8 mouse cellular contexts compared by ENCODE assay signal in the genomic region with DNA sequence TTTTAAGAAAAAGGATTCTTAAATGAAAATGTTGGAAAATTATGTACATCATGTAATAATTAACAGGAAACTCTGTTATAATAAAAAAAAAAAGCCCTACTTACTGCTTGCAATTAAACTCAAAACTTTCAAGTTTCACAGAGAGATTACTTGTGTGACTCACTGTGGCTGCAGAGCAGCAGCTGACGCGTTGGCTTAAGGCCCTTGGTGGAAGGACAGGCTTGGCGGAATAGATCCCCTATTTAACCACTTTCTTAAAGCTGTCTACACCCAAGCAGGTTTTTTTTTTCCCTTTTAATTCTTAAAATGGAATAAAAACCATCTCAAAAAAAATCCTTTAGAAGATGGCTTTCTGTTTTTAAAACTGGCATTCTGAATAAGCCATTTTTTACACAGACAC.
DNase-seq lines count a peak whose midpoint lies in the region; ATAC-seq and TF ChIP-seq lines count a peak whose summit lies in the region.

No protein-coding gene starts in this region.

- WGBS in neural tube, embryonic 11.5 days = 55% methylated on average over 3 of the region's 3 CpGs
- WGBS in neural tube, embryonic 15.5 days = 18% methylated on average over 3 of the region's 3 CpGs
- WGBS in lung, postnatal 0 days = 5% methylated on average over 3 of the region's 3 CpGs

- H3K27ac ChIP-seq in neural tube, embryonic 11.5 days (ENCODE audit: low read depth, low read length) = no peak overlapping the region
- no peak overlapping the region for H3K27ac ChIP-seq in neural tube, embryonic 15.5 days (replicated peaks)
- H3K27ac ChIP-seq in gastrocnemius, adult 2 months = peak overlapping the region; percentile 83
- no peak overlapping the region for H3K27ac ChIP-seq in lung, postnatal 0 days (ENCODE audit: low read length)

- ATAC-seq in neural tube, embryonic 11.5 days (ENCODE audit: insufficient read depth, low FRiP score, low TSS enrichment) = no peak
- no peak for ATAC-seq in neural tube, embryonic 15.5 days (ENCODE audit: low FRiP score)
- peak; percentile 63 for ATAC-seq in lung, postnatal 0 days
- ATAC-seq in monocyte, adult 5-6 weeks (replicated peaks; ENCODE audit: insufficient number of reproducible peaks, low FRiP score, low TSS enrichment, poor library complexity, severe bottlenecking) = no peak

- H3K4me1 ChIP-seq in neural tube, embryonic 11.5 days (ENCODE audit: control insufficient read depth, insufficient read depth, low read length) = peaks cover 8% of the 10 kb centered on the region; the same call in 1 of the 2 replicates
- H3K4me1 ChIP-seq in neural tube, embryonic 15.5 days = peaks cover 12% of the 10 kb centered on the region
- H3K4me1 ChIP-seq in lung, postnatal 0 days (ENCODE audit: insufficient read depth, low read depth, low read length) = peaks cover 4% of the 10 kb centered on the region; the same call in 1 of the 2 replicates

- no peaks in the 10 kb centered on the region for H3K9me3 ChIP-seq in neural tube, embryonic 11.5 days (ENCODE audit: control insufficient read depth, low read length)
- H3K9me3 ChIP-seq in neural tube, embryonic 15.5 days (replicated peaks) = no peaks in the 10 kb centered on the region
- H3K9me3 ChIP-seq in lung, postnatal 0 days (ENCODE audit: low read length) = no peaks in the 10 kb centered on the region

- no peak overlapping the region for H3K9ac ChIP-seq in neural tube, embryonic 11.5 days (ENCODE audit: low read length)
- H3K9ac ChIP-seq in neural tube, embryonic 15.5 days (replicated peaks) = no peak overlapping the region
- no peak overlapping the region for H3K9ac ChIP-seq in lung, postnatal 0 days (replicated peaks; ENCODE audit: low read depth)

- no peak for TF ChIP-seq EP300 in lung, postnatal 0 days (IDR thresholded peaks at IDR 0.05)

- H3K4me3 ChIP-seq in neural tube, embryonic 11.5 days (ENCODE audit: low read depth, low read length) = no peak overlapping the region
- H3K4me3 ChIP-seq in neural tube, embryonic 15.5 days (replicated peaks) = no peak overlapping the region
- peak overlapping the region; percentile 3; the same call in 1 of the 2 replicates for H3K4me3 ChIP-seq in gastrocnemius, adult 2 months
- H3K4me3 ChIP-seq in lung, postnatal 0 days (ENCODE audit: low read depth, low read length) = no peak overlapping the region

- TF ChIP-seq CTCF in gastrocnemius, adult 2 months (IDR thresholded peaks at IDR 0.05) = no peak
- no peak for TF ChIP-seq CTCF in lung, postnatal 0 days (IDR thresholded peaks at IDR 0.05)

- intact Hi-C loops in gastrocnemius, adult 2 months (cut with DNase I) = loop anchor here (5.0 kb wide), 1 partner anchor 87 kb away; no protein-coding TSS in a partner anchor

- no peak overlapping the region for H3K4me2 ChIP-seq in neural tube, embryonic 11.5 days (ENCODE audit: low read depth)
- no peak overlapping the region for H3K4me2 ChIP-seq in neural tube, embryonic 15.5 days
- H3K4me2 ChIP-seq in lung, postnatal 0 days (replicated peaks; ENCODE audit: low read depth, low read length) = no peak overlapping the region

- H3K27me3 ChIP-seq in neural tube, embryonic 11.5 days (ENCODE audit: control insufficient read depth, insufficient read depth, low read length) = no peaks in the 10 kb centered on the region
- H3K27me3 ChIP-seq in neural tube, embryonic 15.5 days (replicated peaks) = no peaks in the 10 kb centered on the region
- no peaks in the 10 kb centered on the region for H3K27me3 ChIP-seq in lung, postnatal 0 days (replicated peaks; ENCODE audit: insufficient read depth, low read length)

- H3K36me3 ChIP-seq in neural tube, embryonic 11.5 days (ENCODE audit: control insufficient read depth, insufficient read depth, low read length) = no peaks in the 10 kb centered on the region
- no peaks in the 10 kb centered on the region for H3K36me3 ChIP-seq in neural tube, embryonic 15.5 days
- H3K36me3 ChIP-seq in lung, postnatal 0 days (ENCODE audit: insufficient read depth, low read length) = no peaks in the 10 kb centered on the region

- DNase-seq in cerebellum, postnatal 25 days = peak; percentile 27 to 64
- no peak for DNase-seq in cerebellum, adult 11-12 months
- peak; percentile 16 for DNase-seq in neural tube, embryonic 11.5 days (ENCODE audit: low spot score)
- DNase-seq in gastrocnemius, adult 2 months = peak; percentile 68
- DNase-seq in lung, postnatal 0 days (ENCODE audit: low spot score) = peak; percentile 81
- DNase-seq in layer of hippocampus, adult 8-10 months (ENCODE audit: low spot score in 2 of 2) = no peak

Comparison
In these comparisons a context has a peak if more than half of its experiments do, and no peak if none do; other contexts are left out.
1. DNase-seq: peak in cerebellum, postnatal 25 days (2 of 2), neural tube, embryonic 11.5 days (single experiment), gastrocnemius, adult 2 months (single experiment) and lung, postnatal 0 days (single experiment); none in cerebellum, adult 11-12 months (single experiment) and layer of hippocampus, adult 8-10 months (0 of 2).